Comparison of ENCODE assay signal across 16 mouse cellular contexts in genomic region chr13:52029868-52030422, GRCm38 (mm10).
"Had no signal": no experiment of that assay in that cellular context is flagged by ENCODE, and none has a peak within 500 bp of the region (broad histone marks: within the 10 kb centered on the region; RNA-seq: fewer than 3 reads in every experiment).

No protein-coding gene starts in this region.

- H3K9me3 ChIP-seq: intestine, embryonic 15.5 days; limb, embryonic 15.5 days; liver, embryonic 12.5 days; midbrain, embryonic 12.5 days; stomach, embryonic 15.5 days had no signal

- H3K4me3 ChIP-seq: intestine, embryonic 15.5 days; layer of hippocampus, adult 2 months; limb, embryonic 15.5 days; liver, embryonic 12.5 days; megakaryocyte, embryonic 14.5 days; midbrain, embryonic 12.5 days; neural tube, embryonic 13.5 days; stomach, embryonic 15.5 days had no signal

- ATAC-seq: intestine, embryonic 15.5 days; liver, embryonic 12.5 days had no signal

- H3K36me3 ChIP-seq: intestine, embryonic 15.5 days; limb, embryonic 15.5 days; liver, embryonic 12.5 days; midbrain, embryonic 12.5 days; neural tube, embryonic 13.5 days; stomach, embryonic 15.5 days had no signal

- H3K4me2 ChIP-seq: intestine, embryonic 15.5 days; limb, embryonic 15.5 days; liver, embryonic 12.5 days; lung, embryonic 14.5 days; midbrain, embryonic 12.5 days; neural tube, embryonic 13.5 days; stomach, embryonic 15.5 days had no signal

- H3K27me3 ChIP-seq: intestine, embryonic 15.5 days; liver, embryonic 12.5 days; neural tube, embryonic 13.5 days; stomach, embryonic 15.5 days had no signal

- H3K27ac ChIP-seq: intestine, embryonic 15.5 days; layer of hippocampus, adult 2 months; limb, embryonic 15.5 days; liver, embryonic 12.5 days; macrophage; midbrain, embryonic 12.5 days; neural tube, embryonic 13.5 days; stomach, embryonic 15.5 days had no signal

- DNase-seq: kidney, adult 18-20 months; kidney, postnatal 4 days; lung, embryonic 14.5 days; lung, postnatal 14 days; right cerebral cortex, postnatal 14 days; thymus, adult 2 months; thymus, postnatal 25 days had no signal

- H3K9ac ChIP-seq: intestine, embryonic 15.5 days; limb, embryonic 15.5 days; liver, embryonic 12.5 days; lung, embryonic 14.5 days; midbrain, embryonic 12.5 days; neural tube, embryonic 13.5 days; stomach, embryonic 15.5 days had no signal
